Mouse (Mus musculus) liver, embryonic 14.5 days (tissue): ENCODE measurements around the gene Etfrf1. TPM values are rescaled to one million over a fixed set of nuclear protein-coding genes. Genes with fewer than 3 reads are reported as not detected.

ENCODE experiments used
- ATAC-seq: fragments of 200-750 bp; cut with Nextera tagmentation; 2 replicates; pipeline ENCODE4 v1.8.0; 2017; ENCODE audit warnings: moderate number of reproducible peaks, mild to moderate bottlenecking, moderate library complexity; ENCODE audit not compliant: insufficient read depth
- DNase-seq, 3 experiments: peaks; one replicate each; pipeline ENCODE4 v3.0.0-alpha.2; 2012 to 2013; ENCODE audit warnings: low read depth in 3 of 3, low spot score in 3 of 3
- H3K27ac ChIP-seq: fragments of 300-500 bp; sonication (generic); 2 replicates; pipeline ENCODE4 v1.5.1; 2014; ENCODE audit warnings: moderate library complexity, mild to moderate bottlenecking, control low read depth, inconsistent platforms
- H3K27me3 ChIP-seq: fragments of 300-500 bp; sonication (generic); 2 replicates; pipeline ENCODE4 v1.6.1; 2014; ENCODE audit warnings: mild to moderate bottlenecking, low read length, moderate library complexity; ENCODE audit not compliant: control insufficient read depth, insufficient read depth
- H3K36me3 ChIP-seq: fragments of 300-500 bp; sonication (generic); replicated peaks from 2 replicates; pipeline ENCODE4 v1.6.1; 2014; ENCODE audit warnings: low read depth; ENCODE audit not compliant: control insufficient read depth, insufficient read depth
- H3K4me1 ChIP-seq, 2 experiments: fragments of 200-500 bp in 1 of 2; fragments of 300-500 bp in 1 of 2; sonication (generic) in 1 of 2; replicated peaks; 2 replicates each; pipeline ENCODE4 v1.6.1; 2012 to 2014; ENCODE audit warnings: antibody characterized with exemption in 1 of 2, inconsistent platforms in 1 of 2, low read length in 1 of 2; ENCODE audit not compliant: control insufficient read depth in 2 of 2, insufficient read depth in 2 of 2
- H3K4me2 ChIP-seq: fragments of 300-500 bp; sonication (generic); 2 replicates; pipeline ENCODE4 v1.6.1; 2014; ENCODE audit warnings: low read depth, mild to moderate bottlenecking, control low read depth, moderate library complexity
- H3K4me3 ChIP-seq, 2 experiments: fragments of 200-500 bp in 1 of 2; fragments of 300-500 bp in 1 of 2; sonication (generic) in 1 of 2; 2 replicates each; pipeline ENCODE4 v1.5.1; 2012 to 2014; ENCODE audit warnings: low read depth in 2 of 2, low read length in 2 of 2, mild to moderate bottlenecking in 2 of 2, control low read depth in 1 of 2, inconsistent platforms in 1 of 2, moderate library complexity in 1 of 2; ENCODE audit not compliant: insufficient read depth in 1 of 2
- H3K9ac ChIP-seq: fragments of 300-500 bp; sonication (generic); replicated peaks from 2 replicates; pipeline ENCODE4 v1.6.1; 2014; ENCODE audit warnings: mild to moderate bottlenecking, control low read depth, moderate library complexity
- H3K9me3 ChIP-seq: fragments of 300-500 bp; sonication (generic); 2 replicates; pipeline ENCODE4 v1.6.1; 2016; ENCODE audit warnings: low read length, mixed read lengths; ENCODE audit not compliant: control insufficient read depth
- CTCF ChIP-seq: IDR thresholded peaks from 2 replicates; pipeline ENCODE4 v1.5.1; 2016; ENCODE audit warnings: antibody characterized with exemption, low read depth, control low read depth
- EP300 ChIP-seq: IDR thresholded peaks from 2 replicates; pipeline ENCODE4 v1.6.1; 2016; ENCODE audit warnings: antibody characterized with exemption, low read depth
- WGBS: fragments of 180-500 bp; shearing (Covaris S2); extraction: QIAGEN DNeasy Blood & Tissue Kit; methylation state at CpG from one replicate; pipeline ENCODE4 v1.1.7; 2014; ENCODE audit not compliant: insufficient replicate concordance; 5-methylcytosine and 5-hydroxymethylcytosine counted together
- polyA plus RNA-seq, 2 experiments: library from polyadenylated mRNA; depleted of rRNA in 1 of 2; stranded (reverse) in 1 of 2; unstranded in 1 of 2; fragments of >200 nt; fragmentation: Nextera tagmentation in 1 of 2; extraction: Ambion mirVana in 1 of 2; gene quantifications; 2 replicates each; pipeline versions ENCODE4 v1.2.1 to v1.2.3; 2012 to 2014

Etfrf1 gene
- polyA plus RNA-seq, 2 experiments, result 7.2 to 12.3 TPM

DNA sequence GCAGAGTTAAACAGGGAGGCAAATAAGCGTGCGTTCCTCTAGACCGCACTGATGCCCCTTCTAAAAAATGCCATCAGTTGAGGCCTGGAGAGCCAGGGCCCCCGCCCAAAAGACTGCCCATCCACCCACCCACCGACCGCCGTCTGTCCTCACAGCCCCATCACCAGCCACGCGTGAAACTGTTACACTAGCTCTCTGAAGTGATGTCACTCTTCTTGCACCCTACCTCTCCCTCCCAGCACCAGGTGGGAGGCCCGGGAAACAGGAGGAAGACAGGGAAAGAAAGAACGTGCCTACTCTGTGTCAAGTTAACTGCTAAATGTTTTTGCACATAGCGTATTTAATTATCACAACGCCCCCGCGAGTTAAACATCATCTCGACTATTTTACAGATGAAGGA, 39.9 kb downstream of the Etfrf1 start:
- H3K27ac ChIP-seq, result no peak overlapping the region
- 16% methylated on average over 16 of the region's 16 CpGs for WGBS
- ATAC-seq (no peak), DNase-seq (no peak)
- H3K4me3 ChIP-seq, result peak overlapping the region; percentile 73 to 98
- no peaks in the 10 kb centered on the region for H3K9me3 ChIP-seq
- peak overlapping the region; percentile 70 for H3K9ac ChIP-seq
- H3K27me3 ChIP-seq, result no peaks in the 10 kb centered on the region
- peak overlapping the region; percentile 78 for H3K4me2 ChIP-seq
- TF ChIP-seq EP300 (no peak), CTCF (no peak)
- peaks cover 6 to 16% of the 10 kb centered on the region in 2 experiments for H3K4me1 ChIP-seq
- H3K36me3 ChIP-seq, result peaks cover 8% of the 10 kb centered on the region; the same call in 1 of the 2 replicates

GRCm38 (mm10) chr6:145255952-145256700, 45.2 kb downstream of the Etfrf1 start:
- Histone ChIP-seq H3K27ac (no peak overlapping the region), H3K36me3 (no peaks in the 10 kb centered on the region), H3K9me3 (no peaks in the 10 kb centered on the region), H3K4me1 (peaks cover 0 to 4% of the 10 kb centered on the region in 2 experiments; a peak in 2 of 4 replicates), H3K4me3 (no peak overlapping the region), H3K4me2 (no peak overlapping the region), H3K9ac (no peak overlapping the region), H3K27me3 (no peaks in the 10 kb centered on the region)
- no peak for ATAC-seq
- no peak for DNase-seq
- TF ChIP-seq CTCF (0 out of 2 replicates have a peak, but pooled peaks have one; percentile 21), EP300 (no peak)
- WGBS, result 61% methylated on average over 13 of the region's 13 CpGs

DNA sequence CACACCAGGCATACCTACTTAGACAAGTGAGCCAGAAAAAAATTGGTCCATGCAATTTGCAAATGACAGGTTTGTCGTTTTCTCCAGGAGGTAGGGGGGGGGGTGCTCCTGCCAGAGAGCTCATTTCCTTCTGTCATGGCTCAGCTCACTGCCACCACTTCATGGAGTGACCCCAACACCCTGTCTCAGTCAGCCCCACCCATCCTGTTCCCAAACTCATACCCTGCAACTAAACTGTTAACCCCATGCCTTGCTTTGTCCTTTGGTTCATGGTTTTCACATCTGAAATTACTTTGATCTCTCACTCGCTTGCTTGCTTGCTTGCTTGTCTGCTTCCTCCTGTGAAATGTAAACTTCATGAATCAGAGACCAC, 45.8 kb downstream of the Etfrf1 start:
- Histone ChIP-seq H3K9ac (no peak overlapping the region), H3K27me3 (no peaks in the 10 kb centered on the region), H3K4me3 (no peak overlapping the region), H3K4me1 (0 out of 4 replicates have a peak, but pooled peaks cover 0 to 2% of the 10 kb centered on the region in 2 experiments), H3K9me3 (no peaks in the 10 kb centered on the region), H3K4me2 (no peak overlapping the region), H3K27ac (no peak overlapping the region), H3K36me3 (no peaks in the 10 kb centered on the region)
- no peak for TF ChIP-seq EP300
- TF ChIP-seq CTCF, result no peak
- no peak for ATAC-seq
- no peak for DNase-seq
- WGBS, result 32% methylated on average over 2 of the region's 2 CpGs

GRCm38 (mm10) chr6:145262314-145262713, 51.4 kb downstream of the Etfrf1 start:
- Histone ChIP-seq H3K4me3 (no peak overlapping the region), H3K9ac (no peak overlapping the region), H3K27me3 (no peaks in the 10 kb centered on the region), H3K9me3 (no peaks in the 10 kb centered on the region), H3K4me1 (no peaks in the 10 kb centered on the region), H3K4me2 (no peak overlapping the region), H3K27ac (no peak overlapping the region), H3K36me3 (no peaks in the 10 kb centered on the region)
- ATAC-seq (no peak), DNase-seq (no peak)
- WGBS, result 65% methylated on average over 7 of the region's 7 CpGs
- TF ChIP-seq EP300, result no peak
- TF ChIP-seq CTCF, result no peak

Other genes starting within 250 kb of the Etfrf1 start
- gene Bcat1, start 134.9 kb upstream of the Etfrf1 start, polyA plus RNA-seq (2012; rRNA removed), result 0.06 and 0.13 TPM in 2 replicates
- 0.35 and 0.51 TPM in 2 replicates for gene Bcat1, start 134.9 kb upstream of the Etfrf1 start, polyA plus RNA-seq (2014; fragmentation: Nextera tagmentation; extraction: Ambion mirVana)
- gene Lrmp, start 95.5 kb upstream of the Etfrf1 start, polyA plus RNA-seq (2012; rRNA removed), result 8.3 and 10.9 TPM in 2 replicates
- 7.3 and 9.8 TPM in 2 replicates for gene Lrmp, start 95.5 kb upstream of the Etfrf1 start, polyA plus RNA-seq (2014; fragmentation: Nextera tagmentation; extraction: Ambion mirVana)
- 0.19 and 0.28 TPM in 2 replicates for gene Casc1, start 129 bp upstream of the Etfrf1 start, polyA plus RNA-seq (2012; rRNA removed)
- 0.09 and 0.13 TPM in 2 replicates for gene Casc1, start 129 bp upstream of the Etfrf1 start, polyA plus RNA-seq (2014; fragmentation: Nextera tagmentation; extraction: Ambion mirVana)
- gene Kras, start 39.1 kb downstream of the Etfrf1 start, polyA plus RNA-seq (2012; rRNA removed), result 12.1 and 17.8 TPM in 2 replicates
- 47.0 and 52.2 TPM in 2 replicates for gene Kras, start 39.1 kb downstream of the Etfrf1 start, polyA plus RNA-seq (2014; fragmentation: Nextera tagmentation; extraction: Ambion mirVana)